Mouse (Mus musculus) stomach, postnatal 0 days (tissue): Measurements from ENCODE around the gene Pacsin3.

Experiments
- CTCF ChIP-seq: IDR thresholded peaks from 2 replicates; pipeline ENCODE4 v1.5.1; 2016; ENCODE audit warnings: antibody characterized with exemption, low read depth, mild to moderate bottlenecking, moderate library complexity
- EP300 ChIP-seq: optimal IDR thresholded peaks from 2 replicates; pipeline ENCODE3; 2016; ENCODE audit warnings: antibody characterized with exemption

GRCm38 (mm10) chr2:91314184-91314583 is 58.4 kb downstream of the Pacsin3 start:
- TF ChIP-seq CTCF, result no peak
- TF ChIP-seq EP300, result no peak
